Mouse (Mus musculus) heart, embryonic 16.5 days (tissue): Measurements from ENCODE around the gene Zbtb5. TPM values are rescaled to one million over a fixed set of nuclear protein-coding genes. Genes with fewer than 3 reads are reported as not detected.

Experiments
- ATAC-seq: fragments of 200-750 bp; cut with Nextera tagmentation; replicated peaks from 2 replicates; pipeline ENCODE4 v1.8.0; 2017; ENCODE audit warnings: moderate number of reproducible peaks; ENCODE audit not compliant: insufficient read depth, low FRiP score; ENCODE audit errors: extremely low read depth
- H3K27ac ChIP-seq: fragments of 300-500 bp; sonication (generic); 2 replicates; pipeline ENCODE4 v1.5.1; 2014; ENCODE audit warnings: mild to moderate bottlenecking, low read length, control low read depth, moderate library complexity
- H3K27me3 ChIP-seq: fragments of 300-500 bp; sonication (generic); 2 replicates; pipeline ENCODE4 v1.6.1; 2014; ENCODE audit warnings: low read length, mixed read lengths; ENCODE audit not compliant: control insufficient read depth, insufficient read depth
- H3K36me3 ChIP-seq: fragments of 300-500 bp; sonication (generic); 2 replicates; pipeline ENCODE4 v1.6.1; 2014; ENCODE audit not compliant: control insufficient read depth, insufficient read depth
- H3K4me1 ChIP-seq: fragments of 300-500 bp; sonication (generic); 2 replicates; pipeline ENCODE4 v1.6.1; 2014; ENCODE audit warnings: low read length, mixed read lengths; ENCODE audit not compliant: control insufficient read depth, insufficient read depth
- H3K4me2 ChIP-seq: fragments of 300-500 bp; sonication (generic); 2 replicates; pipeline ENCODE4 v1.6.1; 2014; ENCODE audit warnings: low read depth, mild to moderate bottlenecking, control low read depth, low read length
- H3K4me3 ChIP-seq: fragments of 300-500 bp; sonication (generic); 2 replicates; pipeline ENCODE4 v1.5.1; 2014; ENCODE audit warnings: mild to moderate bottlenecking, control low read depth, low read length
- H3K9ac ChIP-seq: fragments of 300-500 bp; sonication (generic); 2 replicates; pipeline ENCODE4 v1.6.1; 2014; ENCODE audit warnings: low read length, control low read depth
- H3K9me3 ChIP-seq: fragments of 300-500 bp; sonication (generic); replicated peaks from 2 replicates; pipeline ENCODE4 v1.6.1; 2016; ENCODE audit warnings: low read length; ENCODE audit not compliant: control insufficient read depth
- WGBS: fragments of 180-500 bp; shearing (Covaris S2); extraction: QIAGEN DNeasy Blood & Tissue Kit; methylation state at CpG from one replicate; pipeline ENCODE4 v1.1.7; 2014; 5-methylcytosine and 5-hydroxymethylcytosine counted together
- polyA plus RNA-seq: library from polyadenylated mRNA; unstranded; fragments of >200 nt; fragmentation: Nextera tagmentation; extraction: Ambion mirVana; gene quantifications from 2 replicates; pipeline ENCODE4 v1.2.1, GENCODE M21; 2015

Gene Zbtb5
- polyA plus RNA-seq, 1 experiment from 2014 or later, result 14.0 TPM

DNA sequence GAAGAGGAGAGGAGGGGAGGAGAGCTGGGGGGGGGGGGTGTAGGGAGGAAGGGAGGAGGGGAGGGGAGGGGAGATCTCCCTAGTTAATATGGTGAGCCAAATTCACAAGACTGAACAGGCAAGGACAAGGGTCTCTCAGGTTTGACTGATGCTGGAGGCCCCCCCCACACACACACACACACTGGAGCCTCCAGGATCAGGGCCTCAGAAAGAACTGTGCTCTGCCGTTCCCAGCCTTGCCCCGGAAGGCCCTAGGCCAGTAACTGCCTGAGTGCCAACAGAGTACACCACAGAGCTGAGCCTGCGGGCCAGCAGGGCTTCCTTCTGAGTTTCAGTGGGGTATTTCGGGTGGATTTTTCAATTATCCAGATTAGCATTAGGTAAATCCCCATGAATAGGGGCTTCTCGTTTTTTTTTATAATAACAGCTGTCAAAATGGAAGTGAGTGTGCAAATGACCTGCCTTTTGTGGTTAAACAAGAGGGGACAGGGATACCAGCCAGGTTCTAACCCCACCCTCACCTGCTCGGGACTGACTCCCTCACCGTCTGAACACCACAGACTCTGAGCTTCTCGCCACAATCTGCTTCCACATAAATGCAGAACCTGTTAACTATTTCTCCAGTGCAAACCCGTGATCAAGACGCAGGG is 67.7 kb downstream of the Zbtb5 start:
- no peaks in the 10 kb centered on the region for H3K27me3 ChIP-seq
- H3K27ac ChIP-seq, result no peak overlapping the region
- ATAC-seq, result no peak
- WGBS, result 72% methylated on average over 10 of the region's 10 CpGs
- no peak overlapping the region for H3K4me2 ChIP-seq
- no peaks in the 10 kb centered on the region for H3K36me3 ChIP-seq
- no peak overlapping the region for H3K4me3 ChIP-seq
- no peaks in the 10 kb centered on the region for H3K4me1 ChIP-seq
- no peak overlapping the region for H3K9ac ChIP-seq
- no peaks in the 10 kb centered on the region for H3K9me3 ChIP-seq

GRCm38 (mm10) chr4:44943480-44943879 is 68.7 kb downstream of the Zbtb5 start:
- 77% methylated on average over 6 of the region's 6 CpGs for WGBS

GRCm38 (mm10) chr4:44942237-44942636 is 70.0 kb downstream of the Zbtb5 start:
- no peaks in the 10 kb centered on the region for H3K4me1 ChIP-seq
- 73% methylated on average over 1 of the region's 1 CpGs for WGBS
- H3K4me3 ChIP-seq, result no peak overlapping the region
- H3K4me2 ChIP-seq, result no peak overlapping the region
- no peak overlapping the region for H3K9ac ChIP-seq
- H3K27me3 ChIP-seq, result no peaks in the 10 kb centered on the region
- H3K27ac ChIP-seq, result no peak overlapping the region
- H3K9me3 ChIP-seq, result no peaks in the 10 kb centered on the region
- no peaks in the 10 kb centered on the region for H3K36me3 ChIP-seq
- no peak for ATAC-seq

More at GRCm38 (mm10) chr4:44943480-44943879, 68.7 kb downstream of the Zbtb5 start:
- Histone ChIP-seq H3K4me1 (no peaks in the 10 kb centered on the region), H3K9ac (no peak overlapping the region), H3K27ac (no peak overlapping the region), H3K9me3 (no peaks in the 10 kb centered on the region), H3K27me3 (no peaks in the 10 kb centered on the region), H3K4me2 (no peak overlapping the region), H3K36me3 (no peaks in the 10 kb centered on the region), H3K4me3 (no peak overlapping the region)
- ATAC-seq, result no peak

Other genes starting within 250 kb of the Zbtb5 start
- gene Grhpr, start 31.0 kb downstream of the Zbtb5 start, polyA plus RNA-seq, result 97.7 and 107 TPM in 2 replicates
- 80.2 and 90.4 TPM in 2 replicates for gene Polr1e, start 6.2 kb upstream of the Zbtb5 start, polyA plus RNA-seq
- gene Fbxo10, start 72.2 kb upstream of the Zbtb5 start, polyA plus RNA-seq, result 22.5 and 24.1 TPM in 2 replicates
- gene Tomm5, start 95.7 kb upstream of the Zbtb5 start, polyA plus RNA-seq, result 243 and 262 TPM in 2 replicates
- 1.2 and 1.4 TPM in 2 replicates for gene Frmpd1, start 172.5 kb upstream of the Zbtb5 start, polyA plus RNA-seq